Mouse (Mus musculus): ENCODE data around the gene Iffo2. TPM values are rescaled to one million over a fixed set of nuclear protein-coding genes. Genes with fewer than 3 reads are reported as not detected.
A peak's percentile ranks its signal among the peaks of the same experiment; 100 is the strongest.

The Iffo2 gene
- polyA plus RNA-seq, 1 experiment from 2014 or later, result 7.2 TPM

DNA sequence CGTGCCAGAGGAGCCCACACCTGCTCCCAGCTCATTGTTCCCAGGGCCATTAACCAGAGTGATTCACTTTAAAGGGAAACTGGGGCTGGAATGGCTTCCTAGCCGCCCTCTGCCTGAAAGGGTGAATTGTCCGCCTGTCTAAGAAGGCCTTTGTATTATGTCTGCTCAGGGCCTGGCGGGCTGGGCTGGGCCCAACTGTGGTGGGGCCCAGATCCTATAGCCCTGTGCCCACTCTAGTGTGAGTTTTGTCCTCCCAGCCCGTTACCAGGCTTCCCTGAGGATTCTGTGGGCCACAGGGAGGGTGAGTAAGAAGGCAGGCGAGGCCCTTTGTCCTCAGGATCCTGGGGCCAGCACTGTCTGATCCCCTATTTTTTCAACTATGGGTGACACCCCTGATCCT, 15.4 kb downstream of the Iffo2 start:
- H3K9ac ChIP-seq (replicated peaks; ENCODE audit: low read depth, low read length), result no peak overlapping the region
- no peak overlapping the region for H3K4me2 ChIP-seq (ENCODE audit: low read depth, low read length)
- H3K27ac ChIP-seq (ENCODE audit: low read depth, low read length), result no peak overlapping the region
- no peaks in the 10 kb centered on the region for H3K27me3 ChIP-seq (ENCODE audit: control insufficient read depth, insufficient read depth, low read length)
- 22% methylated on average over 6 of the region's 6 CpGs for WGBS
- no peak overlapping the region for H3K4me3 ChIP-seq (ENCODE audit: low read depth, low read length)
- no peaks in the 10 kb centered on the region for H3K9me3 ChIP-seq (ENCODE audit: control insufficient read depth, low read length)
- no peaks in the 10 kb centered on the region for H3K4me1 ChIP-seq (ENCODE audit: control insufficient read depth, insufficient read depth, low read length)
- H3K36me3 ChIP-seq (ENCODE audit: control insufficient read depth, insufficient read depth, low read length), result no peaks in the 10 kb centered on the region
- ATAC-seq (ENCODE audit: low read depth), result no peak

DNA sequence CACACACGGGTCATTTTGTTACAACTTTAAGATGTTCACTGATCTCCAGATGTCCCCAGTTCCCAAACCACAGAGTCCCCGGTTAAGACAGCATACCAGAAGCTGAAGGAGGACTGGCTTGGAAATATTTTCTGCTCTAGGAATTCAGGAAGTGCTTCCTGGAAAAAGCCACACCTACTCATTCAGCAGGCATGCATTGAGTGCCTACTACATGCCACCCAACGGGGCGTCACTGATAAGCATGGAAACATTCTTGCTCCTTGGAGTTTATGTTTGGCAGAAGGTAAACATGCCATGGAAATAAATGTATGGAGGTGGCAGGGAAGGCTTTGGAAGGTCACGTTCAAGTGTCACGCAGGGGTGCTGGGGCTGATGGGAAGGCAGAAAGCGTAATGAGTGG, 19.1 kb downstream of the Iffo2 start:
- no peak overlapping the region for H3K27ac ChIP-seq (ENCODE audit: low read depth, low read length)
- H3K36me3 ChIP-seq (ENCODE audit: control insufficient read depth, insufficient read depth, low read length), result no peaks in the 10 kb centered on the region
- H3K4me3 ChIP-seq (ENCODE audit: low read depth, low read length), result no peak overlapping the region
- no peak overlapping the region for H3K9ac ChIP-seq (replicated peaks; ENCODE audit: low read depth, low read length)
- H3K4me2 ChIP-seq (ENCODE audit: low read depth, low read length), result no peak overlapping the region
- no peaks in the 10 kb centered on the region for H3K9me3 ChIP-seq (ENCODE audit: control insufficient read depth, low read length)
- 83% methylated on average over 7 of the region's 7 CpGs for WGBS
- no peak for ATAC-seq (ENCODE audit: low read depth)
- no peaks in the 10 kb centered on the region for H3K4me1 ChIP-seq (ENCODE audit: control insufficient read depth, insufficient read depth, low read length)
- H3K27me3 ChIP-seq (ENCODE audit: control insufficient read depth, insufficient read depth, low read length), result no peaks in the 10 kb centered on the region

DNA sequence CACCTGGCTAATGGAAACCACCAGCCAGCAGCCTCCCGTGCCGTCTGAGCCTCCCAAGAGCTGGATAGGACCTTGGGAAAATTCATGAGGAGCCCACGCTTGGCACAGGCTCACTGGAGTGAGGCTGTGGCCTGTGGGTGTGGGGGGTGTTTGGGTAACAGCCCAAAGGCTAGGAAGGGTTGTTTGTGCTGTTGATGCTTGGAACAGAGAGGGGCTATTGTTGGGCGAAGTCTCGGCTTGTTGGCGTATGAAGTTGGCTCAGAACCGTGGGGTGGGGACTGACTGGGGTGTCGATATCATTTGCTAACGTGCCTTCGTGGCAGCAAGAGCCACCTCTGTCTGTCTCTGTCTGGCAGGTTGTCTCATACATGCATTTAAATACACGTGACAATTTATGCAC, 24.9 kb downstream of the Iffo2 start:
- no peaks in the 10 kb centered on the region for H3K9me3 ChIP-seq (ENCODE audit: control insufficient read depth, low read length)
- ATAC-seq (ENCODE audit: low read depth), result no peak
- no peak overlapping the region for H3K27ac ChIP-seq (ENCODE audit: low read depth, low read length)
- WGBS, result 89% methylated on average over 11 of the region's 11 CpGs
- H3K4me1 ChIP-seq (ENCODE audit: control insufficient read depth, insufficient read depth, low read length), result no peaks in the 10 kb centered on the region
- H3K27me3 ChIP-seq (ENCODE audit: control insufficient read depth, insufficient read depth, low read length), result no peaks in the 10 kb centered on the region
- no peak overlapping the region for H3K4me2 ChIP-seq (ENCODE audit: low read depth, low read length)
- H3K36me3 ChIP-seq (ENCODE audit: control insufficient read depth, insufficient read depth, low read length), result no peaks in the 10 kb centered on the region
- no peak overlapping the region for H3K4me3 ChIP-seq (ENCODE audit: low read depth, low read length)
- H3K9ac ChIP-seq (replicated peaks; ENCODE audit: low read depth, low read length), result no peak overlapping the region

GRCm38 (mm10) chr4:139555951-139556350, 25.6 kb downstream of the Iffo2 start:
- Histone ChIP-seq H3K9me3 (ENCODE audit: control insufficient read depth, low read length) (no peaks in the 10 kb centered on the region), H3K36me3 (ENCODE audit: control insufficient read depth, insufficient read depth, low read length) (no peaks in the 10 kb centered on the region), H3K4me3 (ENCODE audit: low read depth, low read length) (no peak overlapping the region), H3K27me3 (ENCODE audit: control insufficient read depth, insufficient read depth, low read length) (no peaks in the 10 kb centered on the region), H3K4me2 (ENCODE audit: low read depth, low read length) (no peak overlapping the region), H3K9ac (replicated peaks; ENCODE audit: low read depth, low read length) (no peak overlapping the region), H3K4me1 (ENCODE audit: control insufficient read depth, insufficient read depth, low read length) (no peaks in the 10 kb centered on the region), H3K27ac (ENCODE audit: low read depth, low read length) (no peak overlapping the region)
- WGBS, result 74% methylated on average over 19 of the region's 19 CpGs
- no peak for ATAC-seq (ENCODE audit: low read depth)

DNA sequence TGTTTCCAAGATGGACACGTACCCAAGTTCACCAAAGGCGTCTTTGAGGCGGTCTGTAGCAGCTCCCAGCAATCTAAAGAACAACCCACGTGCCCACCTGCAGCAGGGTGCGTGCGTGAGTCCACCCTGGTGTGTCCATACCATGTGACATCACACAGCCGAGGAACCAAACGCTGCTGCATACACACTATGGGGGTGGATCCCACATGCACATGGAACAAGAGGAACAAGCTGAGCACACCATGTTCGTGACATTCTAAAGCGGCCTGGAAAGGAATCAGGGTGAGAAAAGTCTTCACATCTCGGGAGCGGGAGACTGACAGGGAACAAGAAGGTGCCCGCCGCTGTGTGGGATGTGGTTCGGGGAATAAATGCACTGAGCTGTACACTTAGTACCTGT, 38.0 kb downstream of the Iffo2 start:
- ATAC-seq (ENCODE audit: low read depth), result no peak
- H3K36me3 ChIP-seq (ENCODE audit: control insufficient read depth, insufficient read depth, low read length), result no peaks in the 10 kb centered on the region
- H3K27ac ChIP-seq (ENCODE audit: low read depth, low read length), result no peak overlapping the region
- no peaks in the 10 kb centered on the region for H3K9me3 ChIP-seq (ENCODE audit: control insufficient read depth, low read length)
- no peaks in the 10 kb centered on the region for H3K4me1 ChIP-seq (ENCODE audit: control insufficient read depth, insufficient read depth, low read length)
- H3K4me3 ChIP-seq (ENCODE audit: low read depth, low read length), result no peak overlapping the region
- H3K4me2 ChIP-seq (ENCODE audit: low read depth, low read length), result no peak overlapping the region
- 87% methylated on average over 15 of the region's 15 CpGs for WGBS
- no peaks in the 10 kb centered on the region for H3K27me3 ChIP-seq (ENCODE audit: control insufficient read depth, insufficient read depth, low read length)
- H3K9ac ChIP-seq (replicated peaks; ENCODE audit: low read depth, low read length), result no peak overlapping the region

- no peak overlapping the region for H3K4me2 ChIP-seq (ENCODE audit: low read depth, low read length)
- peaks cover 5% of the 10 kb centered on the region; the same call in 1 of the 2 replicates for H3K4me1 ChIP-seq (ENCODE audit: control insufficient read depth, insufficient read depth, low read length)
- no peaks in the 10 kb centered on the region for H3K36me3 ChIP-seq (ENCODE audit: control insufficient read depth, insufficient read depth, low read length)
- no peak overlapping the region for H3K4me3 ChIP-seq (ENCODE audit: low read depth, low read length)
- H3K9ac ChIP-seq (replicated peaks; ENCODE audit: low read depth, low read length), result no peak overlapping the region
- ATAC-seq (ENCODE audit: low read depth), result no peak
- WGBS, result 79% methylated on average over 10 of the region's 10 CpGs
- H3K27me3 ChIP-seq (ENCODE audit: control insufficient read depth, insufficient read depth, low read length), result no peaks in the 10 kb centered on the region
- no peaks in the 10 kb centered on the region for H3K9me3 ChIP-seq (ENCODE audit: control insufficient read depth, low read length)
- no peak overlapping the region for H3K27ac ChIP-seq (ENCODE audit: low read depth, low read length)
Observed at GRCm38 (mm10) chr4:139570756-139571155, 40.4 kb downstream of the Iffo2 start.

DNA sequence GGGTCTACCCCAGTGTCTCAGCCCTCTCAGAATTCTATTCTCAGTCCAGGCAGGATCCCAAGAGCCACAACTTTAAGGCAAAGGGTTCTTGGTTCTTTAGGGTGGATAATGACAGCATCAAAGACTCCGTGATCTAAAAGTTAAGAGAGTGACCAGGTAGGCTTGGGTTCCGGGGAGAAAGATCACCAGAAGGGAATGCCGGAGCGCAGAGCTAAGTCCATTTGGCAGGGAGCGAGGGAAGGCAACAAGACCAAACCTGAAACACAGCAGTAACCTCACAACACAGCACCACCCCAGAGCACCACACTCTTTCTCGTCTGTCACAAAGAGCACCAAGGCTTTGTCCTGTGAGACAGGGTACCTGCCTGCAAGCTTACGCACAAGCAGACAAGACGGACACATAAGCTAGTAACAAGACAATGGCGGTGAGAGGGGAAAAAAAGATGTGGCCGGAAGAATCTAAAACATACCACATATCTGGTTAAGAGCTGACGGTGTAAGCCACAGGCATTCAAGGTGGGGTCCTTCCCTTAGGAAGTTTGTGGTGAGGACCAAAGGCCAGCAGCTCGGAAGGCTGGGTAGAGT, 42.7 kb downstream of the Iffo2 start:
- H3K27ac ChIP-seq (ENCODE audit: low read depth, low read length), result no peak overlapping the region
- WGBS, result 86% methylated on average over 12 of the region's 12 CpGs
- H3K4me1 ChIP-seq (ENCODE audit: control insufficient read depth, insufficient read depth, low read length), result peaks cover 21% of the 10 kb centered on the region
- H3K4me3 ChIP-seq (ENCODE audit: low read depth, low read length), result no peak overlapping the region
- no peak for ATAC-seq (ENCODE audit: low read depth)
- no peak overlapping the region for H3K9ac ChIP-seq (replicated peaks; ENCODE audit: low read depth, low read length)
- no peaks in the 10 kb centered on the region for H3K27me3 ChIP-seq (ENCODE audit: control insufficient read depth, insufficient read depth, low read length)
- H3K9me3 ChIP-seq (ENCODE audit: control insufficient read depth, low read length), result no peaks in the 10 kb centered on the region
- no peaks in the 10 kb centered on the region for H3K36me3 ChIP-seq (ENCODE audit: control insufficient read depth, insufficient read depth, low read length)
- H3K4me2 ChIP-seq (ENCODE audit: low read depth, low read length), result no peak overlapping the region

GRCm38 (mm10) chr4:139574156-139574798, 43.9 kb downstream of the Iffo2 start:
- Histone ChIP-seq H3K27me3 (ENCODE audit: control insufficient read depth, insufficient read depth, low read length) (no peaks in the 10 kb centered on the region), H3K4me2 (ENCODE audit: low read depth, low read length) (peak overlapping the region; percentile 82), H3K27ac (ENCODE audit: low read depth, low read length) (peak overlapping the region; percentile 88), H3K9ac (replicated peaks; ENCODE audit: low read depth, low read length) (peak overlapping the region; percentile 91), H3K4me3 (ENCODE audit: low read depth, low read length) (peak overlapping the region; percentile 88), H3K4me1 (ENCODE audit: control insufficient read depth, insufficient read depth, low read length) (peaks cover 22% of the 10 kb centered on the region), H3K9me3 (ENCODE audit: control insufficient read depth, low read length) (no peaks in the 10 kb centered on the region), H3K36me3 (ENCODE audit: control insufficient read depth, insufficient read depth, low read length) (no peaks in the 10 kb centered on the region)
- under 1% methylated on average over 49 of the region's 52 CpGs for WGBS
- peak; percentile 95 for ATAC-seq (ENCODE audit: low read depth)

- Histone ChIP-seq H3K27ac (ENCODE audit: low read depth, low read length) (peak overlapping the region; percentile 88), H3K4me1 (ENCODE audit: control insufficient read depth, insufficient read depth, low read length) (peaks cover 29% of the 10 kb centered on the region), H3K9me3 (ENCODE audit: control insufficient read depth, low read length) (no peaks in the 10 kb centered on the region), H3K4me2 (ENCODE audit: low read depth, low read length) (peak overlapping the region; percentile 82), H3K36me3 (ENCODE audit: control insufficient read depth, insufficient read depth, low read length) (no peaks in the 10 kb centered on the region), H3K27me3 (ENCODE audit: control insufficient read depth, insufficient read depth, low read length) (no peaks in the 10 kb centered on the region), H3K9ac (replicated peaks; ENCODE audit: low read depth, low read length) (peak overlapping the region; percentile 91), H3K4me3 (ENCODE audit: low read depth, low read length) (peak overlapping the region; percentile 88)
- ATAC-seq (ENCODE audit: low read depth), result peak; percentile 62
- under 1% methylated on average over 93 of the region's 111 CpGs for WGBS
Observed at GRCm38 (mm10) chr4:139574799-139575672, 44.7 kb downstream of the Iffo2 start.
